Mouse (Mus musculus) heart, adult 11 months (tissue): ENCODE measurements around the gene Tbc1d22a.

Experiments used
- DNase-seq: peaks from one replicate; pipeline ENCODE4 v3.0.0; 2022

The Tbc1d22a gene

GRCm38 (mm10) chr15:86471136-86471535, 256.9 kb downstream of the Tbc1d22a start:
- DNase-seq, result no peak

- DNase-seq, result no peak
These were observed 259.2 kb downstream of the Tbc1d22a start for GRCm38 (mm10) chr15:86473473-86473872.

- DNase-seq, result no peak
These were observed 260.7 kb downstream of the Tbc1d22a start for GRCm38 (mm10) chr15:86474951-86475350.

GRCm38 (mm10) chr15:86476483-86476882, 262.2 kb downstream of the Tbc1d22a start:
- DNase-seq, result no peak

- DNase-seq, result no peak
These were observed 262.8 kb downstream of the Tbc1d22a start for GRCm38 (mm10) chr15:86477032-86477431.

- DNase-seq, result no peak
These were observed 263.3 kb downstream of the Tbc1d22a start for GRCm38 (mm10) chr15:86477471-86477992.

- peak; percentile 94 for DNase-seq
These were observed 264.6 kb downstream of the Tbc1d22a start for GRCm38 (mm10) chr15:86478685-86479502.

GRCm38 (mm10) chr15:86482362-86482761, 268.1 kb downstream of the Tbc1d22a start:
- no peak for DNase-seq

- no peak for DNase-seq
These were observed 271.6 kb downstream of the Tbc1d22a start for GRCm38 (mm10) chr15:86485815-86486214.

- no peak for DNase-seq
These were observed 273.1 kb downstream of the Tbc1d22a start for GRCm38 (mm10) chr15:86487359-86487758.

- no peak for DNase-seq
These were observed 277.3 kb downstream of the Tbc1d22a start for GRCm38 (mm10) chr15:86491434-86492099.

GRCm38 (mm10) chr15:86492636-86493035, 278.4 kb downstream of the Tbc1d22a start:
- DNase-seq, result no peak

GRCm38 (mm10) chr15:86496209-86496608, 281.9 kb downstream of the Tbc1d22a start:
- DNase-seq, result no peak

GRCm38 (mm10) chr15:86496646-86497045, 282.4 kb downstream of the Tbc1d22a start:
- no peak for DNase-seq

- DNase-seq, result no peak
These were observed 286.3 kb downstream of the Tbc1d22a start for GRCm38 (mm10) chr15:86500536-86500935.

GRCm38 (mm10) chr15:86503413-86503812, 289.2 kb downstream of the Tbc1d22a start:
- DNase-seq, result peak; percentile 36

GRCm38 (mm10) chr15:86506666-86507065, 292.4 kb downstream of the Tbc1d22a start:
- no peak for DNase-seq

GRCm38 (mm10) chr15:86507546-86507945, 293.3 kb downstream of the Tbc1d22a start:
- peak; percentile 70 for DNase-seq

GRCm38 (mm10) chr15:86508406-86509176, 294.3 kb downstream of the Tbc1d22a start:
- peak; percentile 83 for DNase-seq

- DNase-seq, result peak; percentile 65
These were observed 295.3 kb downstream of the Tbc1d22a start for GRCm38 (mm10) chr15:86509601-86510000.

- DNase-seq, result peak; percentile 55
These were observed 296.9 kb downstream of the Tbc1d22a start for GRCm38 (mm10) chr15:86511181-86511580.

- DNase-seq, result no peak
These were observed 299.1 kb downstream of the Tbc1d22a start for GRCm38 (mm10) chr15:86513336-86513735.

GRCm38 (mm10) chr15:86520201-86520600, 305.9 kb downstream of the Tbc1d22a start:
- peak; percentile 44 for DNase-seq
